Mouse (Mus musculus) kidney, postnatal 0 days (tissue): ENCODE measurements around the gene Fars2. TPM values are rescaled to one million over a fixed set of nuclear protein-coding genes. Genes with fewer than 3 reads are reported as not detected.

Experiments
- ATAC-seq: fragments of 200-750 bp; cut with Nextera tagmentation; replicated peaks from 2 replicates; pipeline ENCODE4 v1.8.0; 2017; ENCODE audit warnings: low read depth, moderate number of reproducible peaks, moderate TSS enrichment, moderate library complexity; ENCODE audit not compliant: low FRiP score
- DNase-seq: peaks from one replicate; pipeline ENCODE4 v3.0.0-alpha.2; 2016; ENCODE audit warnings: low spot score
- H3K27ac ChIP-seq: fragments of 300-500 bp; sonication (generic); 2 replicates; pipeline ENCODE4 v1.5.1; 2014; ENCODE audit warnings: mild to moderate bottlenecking
- H3K27me3 ChIP-seq: fragments of 300-500 bp; sonication (generic); 2 replicates; pipeline ENCODE4 v1.6.1; 2014; ENCODE audit warnings: low read length, mixed read lengths; ENCODE audit not compliant: insufficient read depth
- H3K36me3 ChIP-seq: fragments of 300-500 bp; sonication (generic); 2 replicates; pipeline ENCODE4 v1.6.1; 2014; ENCODE audit warnings: low read length, mixed read lengths; ENCODE audit not compliant: insufficient read depth
- H3K4me1 ChIP-seq: fragments of 300-500 bp; sonication (generic); replicated peaks from 2 replicates; pipeline ENCODE4 v1.6.1; 2014; ENCODE audit warnings: antibody characterized with exemption, low read length, mixed read lengths; ENCODE audit not compliant: insufficient read depth
- H3K4me2 ChIP-seq: fragments of 300-500 bp; sonication (generic); 2 replicates; pipeline ENCODE4 v1.6.1; 2014; ENCODE audit warnings: mild to moderate bottlenecking, low read length, moderate library complexity, mixed read lengths
- H3K4me3 ChIP-seq: fragments of 300-500 bp; sonication (generic); replicated peaks from 2 replicates; pipeline ENCODE4 v1.5.1; 2014; ENCODE audit warnings: low read depth, low read length
- H3K9ac ChIP-seq: fragments of 300-500 bp; sonication (generic); 2 replicates; pipeline ENCODE4 v1.6.1; 2014; ENCODE audit warnings: low read depth, low read length
- H3K9me3 ChIP-seq: fragments of 300-500 bp; sonication (generic); replicated peaks from 2 replicates; pipeline ENCODE4 v1.6.1; 2016; ENCODE audit warnings: low read length, inconsistent platforms, mixed read lengths
- CTCF ChIP-seq: IDR thresholded peaks from 2 replicates; pipeline ENCODE4 v1.5.1; 2016; ENCODE audit warnings: antibody characterized with exemption, low read depth, mild to moderate bottlenecking, moderate library complexity
- WGBS: fragments of 180-500 bp; shearing (Covaris S2); extraction: QIAGEN DNeasy Blood & Tissue Kit; methylation state at CpG from one replicate; pipeline ENCODE4 v1.1.7; 2014; 5-methylcytosine and 5-hydroxymethylcytosine counted together
- polyA plus RNA-seq: library from polyadenylated mRNA; unstranded; fragments of >200 nt; fragmentation: Nextera tagmentation; extraction: Ambion mirVana; gene quantifications from 2 replicates; pipeline ENCODE4 v1.2.1, GENCODE M21; 2015

Fars2 gene
- polyA plus RNA-seq, 1 experiment from 2014 or later, result 54.7 TPM

DNA sequence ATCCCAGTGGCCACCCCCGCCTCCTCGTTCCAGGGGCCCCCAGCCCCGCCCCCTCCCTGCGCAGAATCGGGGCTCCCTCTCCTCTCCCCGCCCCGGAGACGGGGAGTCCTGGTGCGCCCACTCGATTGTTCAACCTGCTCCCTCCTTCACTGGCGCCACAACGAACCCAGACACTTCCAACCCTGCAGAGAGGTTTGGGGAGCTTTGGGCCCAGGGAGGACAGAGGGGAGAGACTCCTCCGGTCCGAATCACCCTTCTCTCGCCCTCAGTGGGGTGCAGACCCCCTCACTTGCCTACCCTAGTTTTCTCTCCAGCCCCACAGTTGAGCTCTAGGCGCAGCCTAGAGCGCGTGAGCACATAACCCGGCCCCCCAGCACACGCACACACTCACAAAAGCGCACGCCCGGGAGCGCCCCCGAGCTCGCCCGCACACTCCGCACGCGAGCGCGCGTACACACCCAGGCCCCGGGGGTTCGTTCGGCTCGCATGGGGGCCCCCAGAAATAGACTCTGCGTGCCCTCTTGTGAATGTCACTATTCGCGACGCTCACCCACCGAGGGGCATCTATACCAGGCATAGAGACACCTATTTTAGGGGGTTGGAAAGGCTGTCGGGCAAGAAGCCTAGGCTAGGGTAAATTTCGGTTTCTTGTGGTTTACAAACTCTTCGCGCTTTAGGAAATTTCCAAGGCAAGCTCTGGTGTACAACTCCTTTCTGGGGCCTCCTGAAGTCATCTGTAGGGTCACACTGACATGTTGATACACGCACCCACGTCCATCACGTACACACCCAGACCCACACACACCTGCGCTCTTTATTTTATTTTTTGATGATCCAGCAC is 617.7 kb downstream of the Fars2 start, which contains the start of gene Nrn1:
TSS of gene Nrn1 (minus strand) at position 401 of the 841 bp plus-strand sequence.
- TF ChIP-seq CTCF, result no peak

DNA sequence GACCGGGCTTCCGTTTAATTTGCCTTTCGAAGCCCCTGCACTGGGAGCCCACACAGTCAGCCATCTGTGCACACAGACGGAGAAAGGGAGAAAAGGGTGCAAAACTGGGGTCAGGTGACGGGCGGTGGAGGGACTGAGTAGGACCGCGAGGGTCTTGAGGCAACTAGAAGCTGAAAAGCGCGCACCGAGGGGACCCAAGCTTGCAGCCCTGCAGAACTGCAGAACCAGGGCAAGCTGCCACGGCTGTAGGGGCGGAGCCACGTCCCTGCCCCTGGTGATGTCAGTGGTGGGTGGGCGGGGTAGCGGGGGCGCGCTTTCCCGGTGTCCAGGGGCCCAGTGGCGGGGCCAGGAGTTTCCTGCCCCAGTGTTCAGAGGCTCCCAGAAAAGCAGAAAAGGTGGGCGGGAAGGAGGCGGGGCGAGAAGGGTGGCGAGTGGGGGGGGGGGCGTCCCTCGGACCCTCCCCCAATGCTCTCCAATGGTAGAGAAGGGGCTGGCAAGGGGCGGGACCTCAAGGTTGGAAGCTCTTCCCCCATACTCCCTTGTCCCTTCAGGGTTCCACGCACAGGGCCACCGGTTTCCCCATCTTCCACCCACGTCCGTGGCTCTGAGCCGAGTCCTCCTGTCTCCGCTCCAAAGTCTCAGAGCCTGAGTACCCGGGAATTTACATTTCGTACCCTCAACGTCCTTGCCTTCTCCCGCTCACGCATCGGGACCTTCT is 618.8 kb downstream of the Fars2 start:
- H3K4me3 ChIP-seq, result peak overlapping the region; percentile 28
- peak; percentile 80 for ATAC-seq
- H3K4me2 ChIP-seq, result peak overlapping the region; percentile 54
- under 1% methylated on average over 38 of the region's 39 CpGs for WGBS
- H3K9ac ChIP-seq, result no peak overlapping the region
- no peaks in the 10 kb centered on the region for H3K36me3 ChIP-seq
- H3K27ac ChIP-seq, result no peak overlapping the region
- TF ChIP-seq CTCF, result no peak
- DNase-seq, result peak; percentile 49
- peaks cover 11% of the 10 kb centered on the region; the same call in 1 of the 2 replicates for H3K4me1 ChIP-seq
- H3K27me3 ChIP-seq, result peaks cover 51% of the 10 kb centered on the region
- H3K9me3 ChIP-seq, result no peaks in the 10 kb centered on the region

More for the DNA sequence above, 617.7 kb downstream of the Fars2 start, which contains the start of gene Nrn1:
- H3K27me3 ChIP-seq, result peaks cover 60% of the 10 kb centered on the region
- no peaks in the 10 kb centered on the region for H3K9me3 ChIP-seq
- ATAC-seq, result no peak
- peak within 1 kb of the TSS; percentile 28 for H3K4me3 ChIP-seq
- no peak within 1 kb of the TSS for H3K27ac ChIP-seq
- H3K9ac ChIP-seq, result no peak within 1 kb of the TSS
- no peak for DNase-seq
- 1% methylated on average over 50 of the region's 50 CpGs for WGBS
- peak within 1 kb of the TSS; percentile 54 for H3K4me2 ChIP-seq
- H3K36me3 ChIP-seq, result no peaks in the 10 kb centered on the region
- H3K4me1 ChIP-seq, result peaks cover 11% of the 10 kb centered on the region; the same call in 1 of the 2 replicates

DNA sequence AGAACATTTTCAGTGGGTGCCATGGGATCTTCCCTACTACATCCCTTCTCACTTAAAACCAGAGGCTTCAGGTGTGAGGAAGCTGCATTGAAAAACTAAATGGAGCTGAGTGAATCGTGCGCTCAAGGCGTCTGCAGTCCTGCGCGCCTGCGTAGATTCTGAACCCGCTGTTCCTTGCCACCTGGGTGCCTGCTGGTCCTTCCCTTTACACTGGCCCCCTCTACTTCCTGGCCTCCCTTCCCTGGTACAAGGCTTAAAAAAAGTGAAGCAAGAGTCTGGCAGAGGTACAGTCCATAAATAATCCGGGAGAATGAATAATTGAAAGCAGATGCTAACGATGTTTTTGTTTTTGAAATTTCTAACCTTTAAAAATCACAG is 619.4 kb downstream of the Fars2 start:
- Histone ChIP-seq H3K27ac (no peak overlapping the region), H3K9ac (no peak overlapping the region), H3K4me2 (peak overlapping the region; percentile 54), H3K4me3 (peak overlapping the region; percentile 28), H3K36me3 (no peaks in the 10 kb centered on the region), H3K9me3 (no peaks in the 10 kb centered on the region), H3K4me1 (peaks cover 8% of the 10 kb centered on the region; the same call in 1 of the 2 replicates), H3K27me3 (peaks cover 46% of the 10 kb centered on the region)
- no peak for TF ChIP-seq CTCF
- DNase-seq, result no peak
- no peak for ATAC-seq
- WGBS, result 7% methylated on average over 9 of the region's 9 CpGs

DNA sequence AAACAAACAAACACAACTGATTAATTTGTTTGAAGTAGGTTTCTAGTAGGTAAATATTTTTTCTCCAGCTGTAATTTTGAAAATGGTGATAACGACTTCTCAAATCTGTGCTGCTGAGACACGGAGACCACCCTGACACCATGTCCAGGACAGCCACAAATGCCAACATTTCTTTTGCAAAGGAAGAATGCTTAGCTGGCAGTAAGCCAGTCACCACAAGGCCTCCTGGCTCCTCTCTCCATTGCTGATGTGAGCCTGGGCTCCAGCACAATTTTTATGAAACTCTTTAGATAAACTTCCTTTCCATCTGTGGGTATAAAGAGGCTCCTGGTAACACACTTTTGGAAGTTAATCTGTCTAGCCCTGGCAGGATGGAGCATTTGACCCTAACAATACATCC is 632.8 kb downstream of the Fars2 start:
- Histone ChIP-seq H3K27me3 (no peaks in the 10 kb centered on the region), H3K4me3 (no peak overlapping the region), H3K27ac (no peak overlapping the region), H3K4me1 (no peaks in the 10 kb centered on the region), H3K9ac (no peak overlapping the region), H3K4me2 (no peak overlapping the region), H3K9me3 (no peaks in the 10 kb centered on the region), H3K36me3 (no peaks in the 10 kb centered on the region)
- no peak for DNase-seq
- ATAC-seq, result no peak
- no peak for TF ChIP-seq CTCF
- WGBS, result 67% methylated on average over 2 of the region's 2 CpGs

DNA sequence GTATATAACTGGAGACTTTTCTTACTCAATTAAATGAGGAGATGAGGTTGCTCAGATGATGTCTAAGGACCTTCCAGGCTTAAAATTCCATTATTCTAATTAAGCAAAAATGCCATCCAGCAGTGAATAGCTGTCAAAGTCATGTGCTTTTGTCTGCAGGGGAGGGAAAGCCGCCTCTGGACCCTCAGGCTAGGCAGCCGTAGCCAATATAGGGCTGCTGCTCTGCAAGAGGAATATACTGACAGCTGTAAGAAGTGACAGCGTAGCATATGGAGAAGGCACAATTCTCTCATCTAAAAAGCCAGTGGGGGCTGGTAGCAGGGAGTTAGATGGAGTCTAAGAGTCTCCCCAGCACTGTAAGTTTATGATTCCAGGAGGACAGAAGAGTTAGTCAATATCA is 634.6 kb downstream of the Fars2 start:
- H3K27ac ChIP-seq, result no peak overlapping the region
- no peaks in the 10 kb centered on the region for H3K4me1 ChIP-seq
- DNase-seq (no peak), ATAC-seq (no peak)
- 90% methylated on average over 3 of the region's 3 CpGs for WGBS
- H3K4me3 ChIP-seq, result no peak overlapping the region
- H3K9ac ChIP-seq, result no peak overlapping the region
- TF ChIP-seq CTCF, result no peak
- no peak overlapping the region for H3K4me2 ChIP-seq
- H3K27me3 ChIP-seq, result no peaks in the 10 kb centered on the region
- H3K36me3 ChIP-seq, result no peaks in the 10 kb centered on the region
- no peaks in the 10 kb centered on the region for H3K9me3 ChIP-seq

DNA sequence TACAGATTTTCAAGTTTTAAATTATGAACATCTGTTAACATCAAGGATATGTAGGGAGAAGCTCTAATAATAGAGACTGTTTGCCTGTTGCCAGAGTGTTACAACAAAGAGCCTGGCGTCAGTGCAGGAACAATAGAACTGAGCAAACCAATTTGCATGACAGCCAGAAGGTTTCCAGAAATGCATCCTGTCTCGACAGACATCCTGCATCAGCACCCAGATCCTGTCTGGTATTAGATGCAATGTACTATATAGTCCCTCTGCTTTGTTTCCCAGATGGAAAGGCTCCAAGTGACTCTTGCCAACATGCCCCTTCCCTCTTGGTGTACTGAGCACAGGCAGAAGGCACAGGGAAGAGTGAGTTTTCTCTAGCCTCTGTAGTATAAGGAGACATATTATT is 649.6 kb downstream of the Fars2 start:
- no peak for TF ChIP-seq CTCF
- DNase-seq (no peak), ATAC-seq (no peak)
- H3K9ac ChIP-seq, result no peak overlapping the region
- H3K27me3 ChIP-seq, result no peaks in the 10 kb centered on the region
- no peaks in the 10 kb centered on the region for H3K4me1 ChIP-seq
- no peaks in the 10 kb centered on the region for H3K36me3 ChIP-seq
- 60% methylated on average over 2 of the region's 2 CpGs for WGBS
- H3K4me2 ChIP-seq, result no peak overlapping the region
- no peak overlapping the region for H3K27ac ChIP-seq
- no peaks in the 10 kb centered on the region for H3K9me3 ChIP-seq
- no peak overlapping the region for H3K4me3 ChIP-seq

Other genes with a start within 250 kb of the Fars2 start
- 13.6 and 16.3 TPM in 2 replicates for gene Rpp40, start 211.1 kb upstream of the Fars2 start, polyA plus RNA-seq
- 0.13 and 0.29 TPM in 2 replicates for gene Ppp1r3g, start 158.6 kb upstream of the Fars2 start, polyA plus RNA-seq
- 34.6 and 36.0 TPM in 2 replicates for gene Lyrm4, start 114 bp downstream of the Fars2 start, polyA plus RNA-seq